Mouse (Mus musculus): ENCODE measurements around the gene Hat1.

- TF ChIP-seq CTCF (IDR thresholded peaks at IDR 0.05; ENCODE audit: control insufficient read depth, insufficient read depth, low read length) (no peak), POLR2A (IDR thresholded peaks at IDR 0.05; ENCODE audit: borderline replicate concordance, control insufficient read depth, low read depth, low read length) (no peak)
Measured at GRCm38 (mm10) chr2:71462553-71462952, 73.8 kb downstream of the Hat1 start.
